Mouse (Mus musculus) intestine, embryonic 15.5 days (tissue): ENCODE data around the gene Flt3l. TPM values are rescaled to one million over a fixed set of nuclear protein-coding genes. Genes with fewer than 3 reads are reported as not detected.

Experiments
- ATAC-seq: fragments of 200-750 bp; cut with Nextera tagmentation; 2 replicates; pipeline ENCODE4 v1.8.0; 2017; ENCODE audit warnings: moderate TSS enrichment, moderate library complexity
- H3K27ac ChIP-seq: fragments of 300-500 bp; sonication (generic); 2 replicates; pipeline ENCODE4 v1.5.1; 2015; ENCODE audit warnings: mild to moderate bottlenecking, inconsistent platforms
- H3K27me3 ChIP-seq: fragments of 300-500 bp; sonication (generic); replicated peaks from 2 replicates; pipeline ENCODE4 v1.6.1; 2015; ENCODE audit warnings: inconsistent platforms
- H3K36me3 ChIP-seq: fragments of 300-500 bp; sonication (generic); 2 replicates; pipeline ENCODE4 v1.6.1; 2015; ENCODE audit warnings: inconsistent platforms
- H3K4me1 ChIP-seq: fragments of 300-500 bp; sonication (generic); replicated peaks from 2 replicates; pipeline ENCODE4 v1.6.1; 2015; ENCODE audit warnings: inconsistent platforms
- H3K4me2 ChIP-seq: fragments of 300-500 bp; sonication (generic); replicated peaks from 2 replicates; pipeline ENCODE4 v1.6.1; 2015; ENCODE audit warnings: mild to moderate bottlenecking, inconsistent platforms
- H3K4me3 ChIP-seq: fragments of 300-500 bp; sonication (generic); replicated peaks from 2 replicates; pipeline ENCODE4 v1.5.1; 2015; ENCODE audit warnings: inconsistent platforms
- H3K9ac ChIP-seq: fragments of 300-500 bp; sonication (generic); 2 replicates; pipeline ENCODE4 v1.6.1; 2015; ENCODE audit warnings: inconsistent platforms
- H3K9me3 ChIP-seq: fragments of 300-500 bp; sonication (generic); 2 replicates; pipeline ENCODE4 v1.6.1; 2016; ENCODE audit warnings: inconsistent platforms
- WGBS: fragments of 180-500 bp; shearing (Covaris S2); methylation state at CpG from one replicate; pipeline ENCODE4 v1.1.7; 2015; 5-methylcytosine and 5-hydroxymethylcytosine counted together
- polyA plus RNA-seq: library from polyadenylated mRNA; unstranded; fragments of >200 nt; fragmentation: Nextera tagmentation; extraction: Ambion mirVana; gene quantifications from 2 replicates; pipeline ENCODE4 v1.2.1, GENCODE M21; 2015

The Flt3l gene
- polyA plus RNA-seq: 1.8 and 2.0 TPM in 2 replicates

DNA sequence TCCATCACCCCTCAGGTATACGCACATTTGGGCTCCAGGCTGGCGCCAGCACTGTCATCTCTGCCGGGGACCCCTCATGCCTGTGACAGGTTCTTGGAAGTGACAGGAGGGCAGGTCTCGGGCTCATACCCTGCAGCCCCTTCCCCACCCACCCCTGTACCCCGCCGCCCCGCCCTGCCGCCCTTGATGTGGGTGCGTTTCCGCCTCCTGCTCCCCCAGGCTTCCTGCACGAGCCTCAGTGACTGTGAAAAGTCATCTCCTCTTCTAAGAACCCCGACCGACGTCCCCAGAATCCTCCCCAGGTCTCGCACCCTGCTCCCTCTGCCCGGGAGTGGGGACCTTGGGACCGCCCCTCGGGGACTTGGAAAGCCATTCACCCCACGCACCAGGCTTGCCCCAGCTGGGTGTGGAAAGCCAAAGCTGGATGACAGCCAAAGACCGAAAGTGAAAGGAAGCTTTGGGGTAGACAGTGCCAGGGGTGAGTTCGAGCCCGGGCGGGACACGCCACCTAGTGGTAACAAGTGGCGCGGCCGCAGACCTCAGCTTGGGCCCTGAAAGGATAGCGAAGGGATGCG is at the start of gene Flt3l, which contains the start of gene Gm45713:
TSS of gene Flt3l (minus strand) at position 440 of the 575 bp plus-strand sequence.
TSS of gene Gm45713 (minus strand) at position 239 of the 575 bp plus-strand sequence.
- Histone ChIP-seq H3K4me3 (peak within 1 kb of the TSS; percentile 60), H3K4me2 (peak within 1 kb of the TSS; percentile 84), H3K9me3 (no peaks in the 10 kb centered on the region), H3K27ac (no peak within 1 kb of the TSS), H3K4me1 (peaks cover 9% of the 10 kb centered on the region), H3K36me3 (no peaks in the 10 kb centered on the region), H3K9ac (peak within 1 kb of the TSS; percentile 69), H3K27me3 (no peaks in the 10 kb centered on the region)
- 3% methylated on average over 29 of the region's 29 CpGs for WGBS
- peak; percentile 90 for ATAC-seq

DNA sequence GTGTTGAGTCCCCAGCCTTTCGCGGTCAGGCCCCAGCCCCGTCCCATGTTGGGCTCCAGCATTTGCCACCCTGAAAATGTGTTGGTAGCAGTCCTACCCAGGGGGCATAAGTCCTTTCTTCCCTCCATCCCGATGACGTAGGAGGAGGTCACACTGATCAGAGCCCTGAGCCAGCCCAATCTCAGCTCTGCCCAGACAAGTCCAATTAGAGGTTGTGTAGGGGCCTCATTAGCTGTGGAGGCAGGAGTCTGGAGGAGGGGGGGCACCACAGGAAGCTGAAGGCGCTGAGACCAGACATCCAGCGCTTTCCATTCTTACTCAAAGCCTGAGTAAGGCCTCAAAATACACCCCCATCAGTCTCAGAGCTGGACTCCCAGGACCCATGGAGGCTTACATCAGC is 49.7 kb upstream of the Flt3l start:
- Histone ChIP-seq H3K27ac (no peak overlapping the region), H3K4me1 (peaks cover 10% of the 10 kb centered on the region), H3K9ac (no peak overlapping the region), H3K4me2 (no peak overlapping the region), H3K27me3 (peaks cover 80% of the 10 kb centered on the region), H3K4me3 (no peak overlapping the region), H3K9me3 (no peaks in the 10 kb centered on the region), H3K36me3 (no peaks in the 10 kb centered on the region)
- no peak for ATAC-seq
- WGBS: 73% methylated on average over 7 of the region's 7 CpGs

DNA sequence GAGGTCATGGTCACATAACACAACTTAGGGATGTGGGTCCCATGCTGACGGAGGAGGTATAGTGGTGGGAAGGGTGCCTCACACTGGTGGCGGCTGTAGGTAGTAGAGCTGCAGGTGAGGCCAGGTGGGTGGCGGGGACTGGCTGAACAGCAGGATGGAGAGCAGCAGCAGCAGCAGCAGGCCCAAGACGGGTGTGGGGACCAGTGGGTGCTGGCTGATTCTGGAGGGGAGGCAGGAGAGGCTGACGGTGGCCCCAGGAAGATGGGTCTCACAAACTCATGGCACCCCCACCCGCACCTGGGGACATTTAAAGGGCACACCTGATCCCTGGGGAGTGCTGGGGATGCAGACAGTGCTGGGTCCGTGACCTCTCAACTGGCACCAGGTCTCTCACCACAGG is 47.4 kb upstream of the Flt3l start:
- Histone ChIP-seq H3K27me3 (peaks cover 89% of the 10 kb centered on the region), H3K9ac (no peak overlapping the region), H3K4me2 (no peak overlapping the region), H3K4me1 (peaks cover 10% of the 10 kb centered on the region), H3K27ac (no peak overlapping the region), H3K4me3 (no peak overlapping the region), H3K9me3 (no peaks in the 10 kb centered on the region), H3K36me3 (no peaks in the 10 kb centered on the region)
- no peak for ATAC-seq
- 65% methylated on average over 7 of the region's 7 CpGs for WGBS

DNA sequence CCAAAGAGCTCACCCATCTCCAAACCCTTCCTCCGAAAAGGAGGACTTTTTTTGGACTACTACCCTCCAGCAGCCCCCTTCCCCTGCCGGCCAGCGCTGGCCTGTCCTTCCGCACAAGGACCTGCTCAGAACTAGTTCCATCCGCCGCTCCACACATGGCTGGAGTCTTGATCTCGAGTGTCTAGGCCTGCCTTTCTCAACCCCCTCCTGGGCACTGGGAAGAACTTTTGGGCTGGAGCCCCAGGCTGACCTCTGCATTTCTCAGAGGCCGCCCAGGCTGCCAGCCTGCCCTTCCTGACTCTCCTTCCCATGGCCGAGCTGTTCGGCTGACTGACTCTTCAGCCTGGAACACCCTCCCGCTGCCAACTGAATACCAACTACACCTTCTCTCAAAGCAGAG is 46.4 kb upstream of the Flt3l start:
- Histone ChIP-seq H3K36me3 (no peaks in the 10 kb centered on the region), H3K27ac (no peak overlapping the region), H3K9ac (peak overlapping the region; percentile 36), H3K4me1 (peaks cover 10% of the 10 kb centered on the region), H3K4me3 (peak overlapping the region; percentile 30), H3K4me2 (peak overlapping the region; percentile 72), H3K27me3 (peaks cover 92% of the 10 kb centered on the region), H3K9me3 (no peaks in the 10 kb centered on the region)
- WGBS: 15% methylated on average over 11 of the region's 11 CpGs
- peak; percentile 14; the same call in 1 of the 2 replicates for ATAC-seq

DNA sequence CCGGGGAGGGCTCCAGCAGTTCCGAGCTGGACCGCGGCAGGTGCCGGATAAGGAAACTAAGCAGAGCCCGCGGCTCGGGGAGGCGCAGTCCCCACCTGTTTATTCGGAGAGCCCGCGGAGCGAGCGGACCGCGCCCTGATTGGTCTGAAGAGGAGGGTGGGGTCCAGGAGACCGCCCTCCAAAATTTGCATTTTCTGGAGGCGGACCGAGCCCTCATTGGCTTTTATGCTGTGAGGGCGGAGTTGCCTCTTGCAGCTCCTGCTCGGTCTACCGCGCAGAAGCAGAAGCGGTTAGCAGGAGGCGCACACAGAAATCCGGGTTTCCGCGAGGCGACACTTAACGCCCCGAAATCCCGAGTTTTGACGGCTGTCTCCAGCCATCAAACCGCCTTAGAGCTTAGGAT is 46.0 kb upstream of the Flt3l start:
- under 1% methylated on average over 34 of the region's 34 CpGs for WGBS
- H3K27ac ChIP-seq: no peak overlapping the region
- H3K4me1 ChIP-seq: peaks cover 10% of the 10 kb centered on the region
- ATAC-seq: peak; percentile 97
- H3K9me3 ChIP-seq: no peaks in the 10 kb centered on the region
- peak overlapping the region; percentile 30 for H3K4me3 ChIP-seq
- peaks cover 96% of the 10 kb centered on the region for H3K27me3 ChIP-seq
- peak overlapping the region; percentile 72 for H3K4me2 ChIP-seq
- H3K9ac ChIP-seq: peak overlapping the region; percentile 36
- H3K36me3 ChIP-seq: no peaks in the 10 kb centered on the region

DNA sequence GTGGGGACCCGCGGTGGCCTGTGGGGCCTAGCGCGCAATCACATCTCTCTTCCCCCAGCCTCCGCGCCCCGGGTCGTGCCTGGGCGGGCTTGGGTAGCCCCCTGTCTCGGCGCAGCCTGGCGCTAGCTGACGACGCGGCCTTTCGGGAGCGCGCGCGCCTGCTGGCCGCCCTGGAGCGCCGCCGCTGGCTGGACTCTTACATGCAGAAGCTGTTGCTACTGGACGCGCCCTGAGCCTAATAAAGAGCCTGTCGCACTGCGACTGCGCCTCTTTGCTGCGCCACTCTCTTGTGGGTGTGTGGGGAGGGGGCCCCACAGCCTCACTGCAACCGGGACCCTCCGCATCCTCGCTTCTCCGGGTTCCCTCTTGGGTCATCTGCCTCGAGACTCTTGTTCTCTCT is 45.3 kb upstream of the Flt3l start:
- Histone ChIP-seq H3K27ac (no peak overlapping the region), H3K27me3 (peaks cover 96% of the 10 kb centered on the region), H3K4me3 (peak overlapping the region; percentile 12; the same call in 1 of the 2 replicates), H3K36me3 (no peaks in the 10 kb centered on the region), H3K9ac (no peak overlapping the region), H3K4me1 (peaks cover 10% of the 10 kb centered on the region), H3K4me2 (peak overlapping the region; percentile 72), H3K9me3 (no peaks in the 10 kb centered on the region)
- WGBS: 4% methylated on average over 35 of the region's 35 CpGs
- peak; percentile 16 for ATAC-seq

DNA sequence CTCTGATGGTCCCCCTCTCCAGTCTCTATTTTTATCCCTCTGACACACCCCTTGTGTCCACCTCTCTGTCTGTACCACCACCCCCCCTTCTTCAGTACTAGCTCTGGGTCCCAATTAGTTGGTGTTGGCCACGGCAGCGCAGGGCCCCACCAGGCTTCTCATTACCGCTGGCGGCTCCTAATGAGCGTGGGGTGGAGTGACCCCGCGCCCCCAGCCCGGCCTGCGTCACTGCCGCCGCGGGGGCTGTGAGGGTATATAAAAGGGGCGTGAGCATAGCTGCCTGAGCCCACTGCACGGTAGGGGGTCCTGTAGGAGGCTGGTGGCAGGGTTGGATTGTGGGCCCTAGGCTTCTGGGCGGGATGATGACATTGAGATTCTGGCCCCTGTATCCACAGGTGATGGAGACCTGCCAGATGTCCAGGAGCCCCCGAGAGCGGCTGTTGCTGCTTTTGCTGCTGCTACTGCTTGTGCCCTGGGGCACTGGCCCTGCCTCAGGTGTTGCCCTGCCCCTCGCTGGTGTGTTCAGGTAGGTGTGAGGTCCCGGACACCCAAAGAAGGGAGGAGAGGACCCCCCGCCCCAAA is 44.8 kb upstream of the Flt3l start, which contains the start of gene Pth2:
TSS of gene Pth2 (plus strand) at position 100 of the 582 bp plus-strand sequence.
- Histone ChIP-seq H3K27ac (no peak within 1 kb of the TSS), H3K27me3 (peaks cover 96% of the 10 kb centered on the region), H3K4me2 (peak within 1 kb of the TSS; percentile 72), H3K4me1 (peaks cover 15% of the 10 kb centered on the region), H3K36me3 (no peaks in the 10 kb centered on the region), H3K9ac (no peak within 1 kb of the TSS), H3K4me3 (peak within 1 kb of the TSS; percentile 12; the same call in 1 of the 2 replicates), H3K9me3 (no peaks in the 10 kb centered on the region)
- ATAC-seq: no peak
- WGBS: 23% methylated on average over 20 of the region's 20 CpGs

DNA sequence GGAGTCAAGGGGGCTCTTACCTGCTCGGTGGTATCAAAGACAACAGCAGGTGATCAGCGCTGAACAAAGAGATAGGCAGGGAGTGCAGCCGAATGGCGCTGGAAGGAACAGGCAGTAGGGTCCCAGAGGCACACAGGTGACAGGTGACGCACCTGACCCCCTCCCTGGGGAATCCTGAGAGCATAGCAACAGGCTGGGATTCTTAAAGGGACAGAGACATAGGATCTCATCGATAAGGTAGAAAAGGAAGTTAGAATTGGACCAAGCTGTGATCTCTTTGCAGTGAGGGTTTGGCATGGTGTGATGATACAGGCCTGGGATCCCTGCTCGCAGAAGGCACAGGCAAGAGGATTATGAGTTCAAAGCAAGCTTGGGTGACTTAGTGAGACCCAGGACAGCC is 43.2 kb upstream of the Flt3l start, which contains the start of gene Gfy:
TSS of gene Gfy (minus strand) at position 101 of the 400 bp plus-strand sequence.
- Histone ChIP-seq H3K27ac (no peak within 1 kb of the TSS), H3K4me2 (no peak within 1 kb of the TSS), H3K36me3 (no peaks in the 10 kb centered on the region), H3K4me1 (peaks cover 20% of the 10 kb centered on the region), H3K9me3 (no peaks in the 10 kb centered on the region), H3K27me3 (peaks cover 99% of the 10 kb centered on the region), H3K4me3 (no peak within 1 kb of the TSS), H3K9ac (no peak within 1 kb of the TSS)
- no peak for ATAC-seq
- WGBS: 26% methylated on average over 7 of the region's 7 CpGs

DNA sequence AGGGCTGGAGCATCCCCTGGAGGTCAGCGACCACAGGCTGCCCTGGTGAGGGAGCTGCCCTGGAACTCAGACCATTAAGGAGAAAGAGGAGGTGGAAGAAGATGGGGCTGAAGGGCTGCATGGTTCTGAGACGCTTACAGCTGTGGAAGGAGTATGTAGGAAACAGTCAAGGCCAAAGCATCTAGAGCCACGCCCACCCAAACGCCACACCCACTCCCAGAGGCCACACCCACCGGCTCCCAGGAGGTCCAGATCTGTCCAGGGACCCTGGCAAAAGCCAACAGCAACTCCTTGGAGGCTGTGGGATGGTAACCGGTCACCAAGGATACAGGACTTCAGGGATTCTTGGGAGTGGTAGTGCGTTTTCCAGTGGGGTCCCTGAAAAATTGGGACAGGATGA is 42.3 kb upstream of the Flt3l start:
- Histone ChIP-seq H3K4me1 (peaks cover 20% of the 10 kb centered on the region), H3K4me3 (no peak overlapping the region), H3K36me3 (no peaks in the 10 kb centered on the region), H3K27ac (no peak overlapping the region), H3K9me3 (no peaks in the 10 kb centered on the region), H3K4me2 (no peak overlapping the region), H3K9ac (no peak overlapping the region), H3K27me3 (peaks cover 97% of the 10 kb centered on the region)
- ATAC-seq: no peak
- WGBS: 21% methylated on average over 7 of the region's 7 CpGs

DNA sequence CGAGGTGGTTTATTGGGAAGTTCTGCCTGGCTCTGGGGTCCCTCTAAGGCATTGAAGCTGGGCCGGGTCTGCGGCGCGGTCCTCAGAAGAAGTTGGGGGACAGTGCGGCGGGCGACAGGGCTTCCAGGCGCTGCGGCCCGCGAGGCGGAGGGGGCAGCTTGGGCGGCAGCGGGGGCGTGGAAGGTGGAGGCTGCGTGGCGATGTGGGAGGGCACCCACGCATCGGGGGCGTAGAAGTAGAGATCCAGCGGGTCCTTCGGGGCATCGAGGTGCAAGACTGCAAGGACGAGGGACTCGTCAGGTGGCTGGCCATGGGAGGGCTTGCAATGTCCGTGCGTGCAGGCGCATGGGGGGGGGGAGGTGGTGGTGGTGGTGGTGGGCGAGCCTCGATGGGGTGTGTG is 40.1 kb upstream of the Flt3l start:
- H3K27me3 ChIP-seq: peaks cover 95% of the 10 kb centered on the region
- no peak overlapping the region for H3K27ac ChIP-seq
- H3K36me3 ChIP-seq: no peaks in the 10 kb centered on the region
- H3K4me1 ChIP-seq: peaks cover 11% of the 10 kb centered on the region
- no peaks in the 10 kb centered on the region for H3K9me3 ChIP-seq
- no peak overlapping the region for H3K9ac ChIP-seq
- peak overlapping the region; percentile 42 for H3K4me2 ChIP-seq
- 4% methylated on average over 31 of the region's 31 CpGs for WGBS
- H3K4me3 ChIP-seq: peak overlapping the region; percentile 15; the same call in 1 of the 2 replicates
- no peak for ATAC-seq

DNA sequence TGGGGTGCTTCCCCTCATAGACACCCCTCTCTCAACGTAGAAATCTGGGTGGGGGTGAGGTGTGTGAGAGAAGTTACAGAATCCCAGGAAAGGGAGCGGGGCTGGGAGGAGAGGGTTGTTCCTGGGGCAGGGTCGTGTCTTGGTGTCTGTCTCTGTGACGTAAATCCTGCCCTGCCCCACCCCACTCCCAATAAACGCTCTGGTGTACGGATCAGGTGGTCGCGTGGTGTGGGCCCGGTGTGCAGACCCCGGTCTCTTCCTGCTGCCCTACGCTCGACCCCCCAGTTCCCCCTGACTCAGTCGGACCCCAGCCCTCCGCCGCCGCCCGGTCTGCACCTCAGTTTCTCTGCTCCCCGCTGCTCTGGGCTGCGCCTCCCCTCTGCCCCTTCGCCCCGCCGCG is 39.7 kb upstream of the Flt3l start:
- Histone ChIP-seq H3K4me3 (peak overlapping the region; percentile 15; the same call in 1 of the 2 replicates), H3K27me3 (peaks cover 90% of the 10 kb centered on the region), H3K4me1 (peaks cover 10% of the 10 kb centered on the region; the same call in 1 of the 2 replicates), H3K9ac (no peak overlapping the region), H3K36me3 (no peaks in the 10 kb centered on the region), H3K9me3 (no peaks in the 10 kb centered on the region), H3K4me2 (peak overlapping the region; percentile 42), H3K27ac (no peak overlapping the region)
- WGBS: 4% methylated on average over 23 of the region's 23 CpGs
- no peak for ATAC-seq

DNA sequence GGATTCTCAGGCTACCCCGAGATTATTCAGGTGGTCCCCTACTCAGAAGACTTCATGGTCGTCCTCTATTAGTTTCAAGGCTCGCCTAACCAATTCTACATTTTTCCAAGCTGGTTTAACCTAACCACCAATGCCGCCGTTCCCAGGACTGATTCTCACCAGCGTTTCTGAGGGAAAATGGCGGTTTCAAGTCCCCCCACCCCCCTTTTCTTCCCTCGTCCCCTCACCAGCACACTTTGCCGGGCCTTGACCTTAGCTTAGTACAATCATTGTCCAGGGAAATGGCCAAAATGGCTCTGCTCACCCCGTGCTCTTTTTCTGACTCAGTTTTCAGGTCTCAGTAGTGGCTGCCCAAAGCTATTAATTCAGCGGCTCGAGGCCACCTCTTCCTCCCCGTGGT is 39.2 kb upstream of the Flt3l start:
- WGBS: 5% methylated on average over 13 of the region's 13 CpGs
- ATAC-seq: no peak
- H3K9me3 ChIP-seq: no peaks in the 10 kb centered on the region
- H3K9ac ChIP-seq: no peak overlapping the region
- H3K36me3 ChIP-seq: no peaks in the 10 kb centered on the region
- H3K27ac ChIP-seq: no peak overlapping the region
- no peak overlapping the region for H3K4me2 ChIP-seq
- H3K4me3 ChIP-seq: no peak overlapping the region
- H3K4me1 ChIP-seq: peaks cover 10% of the 10 kb centered on the region; the same call in 1 of the 2 replicates
- peaks cover 89% of the 10 kb centered on the region for H3K27me3 ChIP-seq
